Mouse (Mus musculus): ENCODE data around the gene Amy1. TPM values are rescaled to one million over a fixed set of nuclear protein-coding genes. Genes with fewer than 3 reads are reported as not detected.
A peak's percentile ranks its signal among the peaks of the same experiment; 100 is the strongest.
"Not testable (repeated sequence)": the region's sequence is repeated elsewhere in the genome, so short reads cannot be mapped to it uniquely, and the experiment has no call there.

Gene Amy1
- 11.6 and 13.1 TPM in 2 replicates for polyA plus RNA-seq (2015; fragmentation: Nextera tagmentation; extraction: Ambion mirVana)

- no peaks in the 10 kb centered on the region for H3K9me3 ChIP-seq
- H3K27me3 ChIP-seq = no peaks in the 10 kb centered on the region
- no peak within 1 kb of the TSS for H3K4me3 ChIP-seq
- H3K36me3 ChIP-seq = peaks cover 39% of the 10 kb centered on the region
- 87% methylated on average over 2 of the region's 2 CpGs for WGBS
- H3K4me1 ChIP-seq (replicated peaks) = no peaks in the 10 kb centered on the region
- H3K9ac ChIP-seq = no peak within 1 kb of the TSS
- ATAC-seq (ENCODE audit: low read depth) = no peak
- no peak within 1 kb of the TSS for H3K27ac ChIP-seq (replicated peaks)
- no peak within 1 kb of the TSS for H3K4me2 ChIP-seq
These were observed at the start of gene Amy1 for GRCm38 (mm10) chr3:113606599-113606998. TSS of gene Amy1 (minus strand) at chr3:113606699.

- 80% methylated on average over 3 of the region's 3 CpGs for WGBS
These were observed 47.8 kb upstream of the Amy1 start for GRCm38 (mm10) chr3:113654335-113654734.

GRCm38 (mm10) chr3:113651386-113651785, 44.9 kb upstream of the Amy1 start:
- H3K9me3 ChIP-seq; H3K27me3 ChIP-seq; H3K4me2 ChIP-seq; H3K4me3 ChIP-seq; H3K36me3 ChIP-seq; H3K4me1 ChIP-seq (replicated peaks); H3K9ac ChIP-seq; ATAC-seq (ENCODE audit: low read depth); H3K27ac ChIP-seq (replicated peaks): not testable (repeated sequence)
- 48% methylated on average over 3 of the region's 3 CpGs for WGBS

More at GRCm38 (mm10) chr3:113654335-113654734, 47.8 kb upstream of the Amy1 start:
- Histone ChIP-seq H3K27me3 (no peaks in the 10 kb centered on the region), H3K27ac (replicated peaks) (no peak overlapping the region), H3K9ac (no peak overlapping the region), H3K9me3 (no peaks in the 10 kb centered on the region), H3K4me1 (replicated peaks) (no peaks in the 10 kb centered on the region), H3K4me3 (no peak overlapping the region), H3K36me3 (no peaks in the 10 kb centered on the region), H3K4me2 (no peak overlapping the region)
- ATAC-seq (ENCODE audit: low read depth) = no peak

- Histone ChIP-seq H3K4me3 (no peak overlapping the region), H3K9me3 (no peaks in the 10 kb centered on the region), H3K4me1 (replicated peaks) (no peaks in the 10 kb centered on the region), H3K27ac (replicated peaks) (no peak overlapping the region), H3K9ac (no peak overlapping the region), H3K4me2 (no peak overlapping the region), H3K27me3 (no peaks in the 10 kb centered on the region), H3K36me3 (no peaks in the 10 kb centered on the region)
- no peak for ATAC-seq (ENCODE audit: low read depth)
- 91% methylated on average over 1 of the region's 1 CpGs for WGBS
These were observed 33.0 kb upstream of the Amy1 start for GRCm38 (mm10) chr3:113639545-113639944.

GRCm38 (mm10) chr3:113634220-113634619, 27.7 kb upstream of the Amy1 start:
- H3K27me3 ChIP-seq = no peaks in the 10 kb centered on the region
- H3K4me2 ChIP-seq = no peak overlapping the region
- H3K36me3 ChIP-seq = no peaks in the 10 kb centered on the region
- no peak overlapping the region for H3K4me3 ChIP-seq
- H3K9me3 ChIP-seq = no peaks in the 10 kb centered on the region
- H3K4me1 ChIP-seq (replicated peaks) = peaks cover 7% of the 10 kb centered on the region
- no peak for ATAC-seq (ENCODE audit: low read depth)
- no peak overlapping the region for H3K9ac ChIP-seq
- H3K27ac ChIP-seq (replicated peaks) = no peak overlapping the region

GRCm38 (mm10) chr3:113631611-113632010, 25.1 kb upstream of the Amy1 start:
- no peak overlapping the region for H3K4me3 ChIP-seq
- H3K9ac ChIP-seq = no peak overlapping the region
- H3K9me3 ChIP-seq = no peaks in the 10 kb centered on the region
- no peaks in the 10 kb centered on the region for H3K27me3 ChIP-seq
- H3K4me2 ChIP-seq = no peak overlapping the region; the same call in 1 of the 2 replicates
- no peak for ATAC-seq (ENCODE audit: low read depth)
- no peak overlapping the region for H3K27ac ChIP-seq (replicated peaks)
- peaks cover 3% of the 10 kb centered on the region; the same call in 1 of the 2 replicates for H3K36me3 ChIP-seq
- H3K4me1 ChIP-seq (replicated peaks) = peaks cover 13% of the 10 kb centered on the region

- no peaks in the 10 kb centered on the region for H3K9me3 ChIP-seq
- H3K27ac ChIP-seq (replicated peaks) = peak overlapping the region; percentile 100
- ATAC-seq (ENCODE audit: low read depth) = peak; percentile 8; the same call in 1 of the 2 replicates
- peak overlapping the region; percentile 63 for H3K4me2 ChIP-seq
- 17% methylated on average over 13 of the region's 13 CpGs for WGBS
- H3K9ac ChIP-seq = peak overlapping the region; percentile 93
- no peaks in the 10 kb centered on the region for H3K27me3 ChIP-seq
- peaks cover 6% of the 10 kb centered on the region; the same call in 1 of the 2 replicates for H3K36me3 ChIP-seq
- peak overlapping the region; percentile 75 for H3K4me3 ChIP-seq
- peaks cover 13% of the 10 kb centered on the region for H3K4me1 ChIP-seq (replicated peaks)
These were observed 24.1 kb upstream of the Amy1 start for GRCm38 (mm10) chr3:113630564-113630963.

- Histone ChIP-seq H3K9me3 (no peaks in the 10 kb centered on the region), H3K4me1 (replicated peaks) (peaks cover 13% of the 10 kb centered on the region), H3K27me3 (no peaks in the 10 kb centered on the region), H3K4me2 (peak within 1 kb of the TSS; percentile 63), H3K9ac (peak within 1 kb of the TSS; percentile 93), H3K27ac (replicated peaks) (peak within 1 kb of the TSS; percentile 100), H3K36me3 (peaks cover 7% of the 10 kb centered on the region; the same call in 1 of the 2 replicates), H3K4me3 (peak within 1 kb of the TSS; percentile 75)
- WGBS = under 1% methylated on average over 70 of the region's 70 CpGs
- ATAC-seq (ENCODE audit: low read depth) = peak; percentile 98
These were observed 23.3 kb upstream of the Amy1 start, which contains the start of gene Rnpc3 for GRCm38 (mm10) chr3:113629606-113630359. TSS of gene Rnpc3 (minus strand) at chr3:113630149.

GRCm38 (mm10) chr3:113590844-113591243, 15.7 kb downstream of the Amy1 start:
- 57% methylated on average over 1 of the region's 1 CpGs for WGBS
- H3K36me3 ChIP-seq = peaks cover 15% of the 10 kb centered on the region
- H3K4me3 ChIP-seq = no peak overlapping the region
- H3K9me3 ChIP-seq = no peaks in the 10 kb centered on the region
- H3K27me3 ChIP-seq = no peaks in the 10 kb centered on the region
- ATAC-seq (ENCODE audit: low read depth) = no peak
- H3K9ac ChIP-seq = no peak overlapping the region
- no peak overlapping the region for H3K27ac ChIP-seq (replicated peaks)
- no peaks in the 10 kb centered on the region for H3K4me1 ChIP-seq (replicated peaks)
- H3K4me2 ChIP-seq = no peak overlapping the region

- H3K4me2 ChIP-seq = no peak overlapping the region
- H3K9ac ChIP-seq = no peak overlapping the region
- H3K9me3 ChIP-seq = no peaks in the 10 kb centered on the region
- no peak overlapping the region for H3K27ac ChIP-seq (replicated peaks)
- H3K4me3 ChIP-seq = no peak overlapping the region
- no peak for ATAC-seq (ENCODE audit: low read depth)
- no peaks in the 10 kb centered on the region for H3K27me3 ChIP-seq
- no peaks in the 10 kb centered on the region for H3K36me3 ChIP-seq
- 77% methylated on average over 4 of the region's 4 CpGs for WGBS
- H3K4me1 ChIP-seq (replicated peaks) = no peaks in the 10 kb centered on the region
These were observed 31.9 kb downstream of the Amy1 start for GRCm38 (mm10) chr3:113574578-113574977.

- H3K9me3 ChIP-seq = no peaks in the 10 kb centered on the region
- no peak overlapping the region for H3K4me2 ChIP-seq
- no peak for ATAC-seq (ENCODE audit: low read depth)
- H3K4me1 ChIP-seq (replicated peaks) = no peaks in the 10 kb centered on the region
- H3K27me3 ChIP-seq = no peaks in the 10 kb centered on the region
- no peak overlapping the region for H3K4me3 ChIP-seq
- H3K27ac ChIP-seq (replicated peaks) = no peak overlapping the region
- 82% methylated on average over 2 of the region's 2 CpGs for WGBS
- H3K36me3 ChIP-seq = no peaks in the 10 kb centered on the region
- no peak overlapping the region for H3K9ac ChIP-seq
These were observed 32.4 kb downstream of the Amy1 start for GRCm38 (mm10) chr3:113574138-113574537.

- no peaks in the 10 kb centered on the region; the same call in 1 of the 2 replicates for H3K9me3 ChIP-seq
These were observed 34.3 kb downstream of the Amy1 start for GRCm38 (mm10) chr3:113572158-113572557.

GRCm38 (mm10) chr3:113539692-113540091, 66.8 kb downstream of the Amy1 start:
- Histone ChIP-seq H3K27me3 (no peaks in the 10 kb centered on the region), H3K4me3 (no peak overlapping the region), H3K4me2 (no peak overlapping the region), H3K9ac (no peak overlapping the region), H3K36me3 (no peaks in the 10 kb centered on the region), H3K4me1 (replicated peaks) (no peaks in the 10 kb centered on the region), H3K27ac (replicated peaks) (no peak overlapping the region), H3K9me3 (no peaks in the 10 kb centered on the region)
- ATAC-seq (ENCODE audit: low read depth) = no peak

More at GRCm38 (mm10) chr3:113572158-113572557, 34.3 kb downstream of the Amy1 start:
- Histone ChIP-seq H3K27me3 (no peaks in the 10 kb centered on the region), H3K36me3 (no peaks in the 10 kb centered on the region), H3K4me2 (no peak overlapping the region), H3K9ac (no peak overlapping the region), H3K4me1 (replicated peaks) (no peaks in the 10 kb centered on the region), H3K27ac (replicated peaks) (no peak overlapping the region), H3K4me3 (no peak overlapping the region)
- WGBS = 91% methylated on average over 3 of the region's 3 CpGs
- ATAC-seq (ENCODE audit: low read depth) = no peak

Data from neural tube, embryonic 13.5 days (tissue).